In genomic region chr3:97642001-97642400, GRCm38 (mm10) we compare ENCODE assay signal across 29 mouse cellular contexts. TPM values are rescaled to one million over a fixed set of nuclear protein-coding genes. Genes with fewer than 3 reads are reported as not detected.
DNase-seq lines count a peak whose midpoint lies in the region; ATAC-seq and TF ChIP-seq lines count a peak whose summit lies in the region.
"Had no signal": no experiment of that assay in that cellular context is flagged by ENCODE, and none has a peak within 500 bp of the region (broad histone marks: within the 10 kb centered on the region; RNA-seq: fewer than 3 reads in every experiment).

No protein-coding gene starts in this region.

- H3K4me3 ChIP-seq in stomach, postnatal 0 days (ENCODE audit: low read depth, low read length): no peak overlapping the region
- no peak overlapping the region for H3K4me3 ChIP-seq in embryonic facial prominence, embryonic 10.5 days
- H3K4me3 ChIP-seq: embryonic facial prominence, embryonic 13.5 days; embryonic facial prominence, embryonic 15.5 days; erythroblast, embryonic 14.5 days; forebrain, embryonic 10.5 days; forebrain, embryonic 12.5 days had no signal

- TF ChIP-seq CTCF in stomach, postnatal 0 days (IDR thresholded peaks at IDR 0.05; ENCODE audit: low read depth): no peak

- ATAC-seq in stomach, postnatal 0 days (ENCODE audit: low FRiP score, low TSS enrichment): peak; percentile 87
- ATAC-seq: activated CD4-positive, CD25-positive, alpha-beta regulatory T cell, adult 4 months; CD4-positive, CD25-positive, alpha-beta regulatory T cell, adult 4 months; forebrain, embryonic 14.5 days; forebrain, embryonic 16.5 days; Patski had no signal

- H3K4me2 ChIP-seq in stomach, postnatal 0 days (replicated peaks; ENCODE audit: low read depth): no peak overlapping the region
- H3K4me2 ChIP-seq: embryonic facial prominence, embryonic 13.5 days; embryonic facial prominence, embryonic 15.5 days; forebrain, embryonic 12.5 days had no signal

- H3K27me3 ChIP-seq in stomach, postnatal 0 days (ENCODE audit: control insufficient read depth, insufficient read depth, low read length): no peaks in the 10 kb centered on the region
- no peaks in the 10 kb centered on the region for H3K27me3 ChIP-seq in embryonic facial prominence, embryonic 10.5 days (replicated peaks; ENCODE audit: low read depth, poor library complexity, severe bottlenecking)
- H3K27me3 ChIP-seq: CH12.LX; embryonic facial prominence, embryonic 13.5 days; embryonic facial prominence, embryonic 15.5 days; forebrain, embryonic 12.5 days; Patski had no signal

- TF ChIP-seq EP300 in stomach, postnatal 0 days (optimal IDR thresholded peaks at IDR 0.05): no peak

- H3K27ac ChIP-seq in stomach, postnatal 0 days (replicated peaks): peak overlapping the region; percentile 40; the same call in 1 of the 2 replicates
- H3K27ac ChIP-seq in embryonic facial prominence, embryonic 10.5 days (replicated peaks): no peak overlapping the region
- H3K27ac ChIP-seq: embryonic facial prominence, embryonic 13.5 days; embryonic facial prominence, embryonic 15.5 days; forebrain, embryonic 10.5 days; forebrain, embryonic 12.5 days had no signal

- H3K9me3 ChIP-seq in stomach, postnatal 0 days (ENCODE audit: control insufficient read depth, low read length): no peaks in the 10 kb centered on the region
- H3K9me3 ChIP-seq in embryonic facial prominence, embryonic 10.5 days: no peaks in the 10 kb centered on the region
- H3K9me3 ChIP-seq: embryonic facial prominence, embryonic 13.5 days; embryonic facial prominence, embryonic 15.5 days; forebrain, embryonic 10.5 days; forebrain, embryonic 12.5 days; G1E had no signal

- peak; percentile 72 for DNase-seq in heart, adult 11 months
- no peak for DNase-seq in heart, adult 9 months (ENCODE audit: low spot score in 2 of 2)
- DNase-seq in adipocyte (ENCODE audit: low spot score): peak; percentile 86
- peak; percentile 62 for DNase-seq in stomach, postnatal 0 days (ENCODE audit: low spot score)
- DNase-seq in embryonic facial prominence, embryonic 10.5 days (ENCODE audit: low spot score): no peak
- DNase-seq: adrenal gland, adult 2 months; adrenal gland, postnatal 10 days; adrenal gland, postnatal 25 days; B cell, adult 2 months; cerebellum, adult 11-12 months; cerebellum, adult 2 months; cerebellum, adult 9-10 months; cerebellum, postnatal 10 days; cerebellum, postnatal 25 days had no signal

- H3K4me1 ChIP-seq in stomach, postnatal 0 days (replicated peaks; ENCODE audit: control insufficient read depth, insufficient read depth): no peaks in the 10 kb centered on the region
- no peaks in the 10 kb centered on the region for H3K4me1 ChIP-seq in embryonic facial prominence, embryonic 10.5 days
- H3K4me1 ChIP-seq: embryonic facial prominence, embryonic 13.5 days; embryonic facial prominence, embryonic 15.5 days; forebrain, embryonic 10.5 days; forebrain, embryonic 12.5 days had no signal

- H3K36me3 ChIP-seq in stomach, postnatal 0 days (ENCODE audit: control insufficient read depth, insufficient read depth, low read length): no peaks in the 10 kb centered on the region
- no peaks in the 10 kb centered on the region for H3K36me3 ChIP-seq in embryonic facial prominence, embryonic 10.5 days (replicated peaks)
- H3K36me3 ChIP-seq: embryonic facial prominence, embryonic 13.5 days; embryonic facial prominence, embryonic 15.5 days; forebrain, embryonic 10.5 days; forebrain, embryonic 12.5 days; G1E had no signal

- WGBS in stomach, postnatal 0 days: 70% methylated on average over 9 of the region's 9 CpGs
- WGBS in embryonic facial prominence, embryonic 10.5 days: 88% methylated on average over 9 of the region's 9 CpGs

- no peak overlapping the region for H3K9ac ChIP-seq in stomach, postnatal 0 days (ENCODE audit: low read length)
- H3K9ac ChIP-seq: embryonic facial prominence, embryonic 13.5 days; embryonic facial prominence, embryonic 15.5 days; forebrain, embryonic 12.5 days had no signal

RNA-seq across cellular contexts. Expression of gene Fmo5, which starts 13.4 kb away (rescaled TPM):
- polyA plus RNA-seq in stomach, postnatal 0 days (2015; fragmentation: Nextera tagmentation; extraction: Ambion mirVana): 26.4 and 31.8 TPM in 2 replicates
- 0.48 and 0.62 TPM in 2 replicates for polyA plus RNA-seq in embryonic facial prominence, embryonic 10.5 days (2016; fragmentation: Nextera tagmentation; extraction: Ambion mirVana)

RNA-seq across cellular contexts. Expression of gene Prkab2, which starts 16.0 kb away (rescaled TPM):
- polyA plus RNA-seq in stomach, postnatal 0 days (2015; fragmentation: Nextera tagmentation; extraction: Ambion mirVana): 4.8 and 5.6 TPM in 2 replicates
- 7.2 and 7.3 TPM in 2 replicates for polyA plus RNA-seq in embryonic facial prominence, embryonic 10.5 days (2016; fragmentation: Nextera tagmentation; extraction: Ambion mirVana)

RNA-seq across cellular contexts. Expression of gene Chd1l, which starts 32.0 kb away (rescaled TPM):
- 8.9 and 9.7 TPM in 2 replicates for polyA plus RNA-seq in stomach, postnatal 0 days (2015; fragmentation: Nextera tagmentation; extraction: Ambion mirVana)
- 23.0 and 24.9 TPM in 2 replicates for polyA plus RNA-seq in embryonic facial prominence, embryonic 10.5 days (2016; fragmentation: Nextera tagmentation; extraction: Ambion mirVana)

RNA-seq across cellular contexts. Expression of gene Gm17651, which starts 32.5 kb away (rescaled TPM):
- not detected in 2 replicates for polyA plus RNA-seq in stomach, postnatal 0 days (2015; fragmentation: Nextera tagmentation; extraction: Ambion mirVana)
- not detected in 2 replicates for polyA plus RNA-seq in embryonic facial prominence, embryonic 10.5 days (2016; fragmentation: Nextera tagmentation; extraction: Ambion mirVana)
- polyA plus RNA-seq: activated CD4-positive, CD25-positive, alpha-beta regulatory T cell, adult 4 months; adrenal gland, adult 2 months; brain, embryonic 14.5 days; CD4-positive, CD25-positive, alpha-beta regulatory T cell, adult 4 months; cerebellum, adult 2 months; cortical plate, adult 2 months; embryonic facial prominence, embryonic 11.5 days; embryonic facial prominence, embryonic 13.5 days; embryonic facial prominence, embryonic 15.5 days; erythroblast, embryonic 14.5 days; forebrain, embryonic 10.5 days; forebrain, embryonic 12.5 days; forebrain, embryonic 14.5 days; forebrain, embryonic 16.5 days; G1E; Patski had no signal

Comparison
In these comparisons a context has a peak if more than half of its experiments do, and no peak if none do; other contexts are left out.
1. DNase-seq: peak in heart, adult 11 months (single experiment), adipocyte (single experiment) and stomach, postnatal 0 days (single experiment); none in heart, adult 9 months (0 of 2) and embryonic facial prominence, embryonic 10.5 days (single experiment).
2. RNA of gene Fmo5, which starts 13.4 kb away (polyA plus RNA-seq): 26.4 to 31.8 TPM in stomach, postnatal 0 days; 0.48 to 0.62 TPM in embryonic facial prominence, embryonic 10.5 days; every median in the first group is over 10 times any median in the second.